10 mouse cellular contexts compared by ENCODE assay signal in the genomic region with DNA sequence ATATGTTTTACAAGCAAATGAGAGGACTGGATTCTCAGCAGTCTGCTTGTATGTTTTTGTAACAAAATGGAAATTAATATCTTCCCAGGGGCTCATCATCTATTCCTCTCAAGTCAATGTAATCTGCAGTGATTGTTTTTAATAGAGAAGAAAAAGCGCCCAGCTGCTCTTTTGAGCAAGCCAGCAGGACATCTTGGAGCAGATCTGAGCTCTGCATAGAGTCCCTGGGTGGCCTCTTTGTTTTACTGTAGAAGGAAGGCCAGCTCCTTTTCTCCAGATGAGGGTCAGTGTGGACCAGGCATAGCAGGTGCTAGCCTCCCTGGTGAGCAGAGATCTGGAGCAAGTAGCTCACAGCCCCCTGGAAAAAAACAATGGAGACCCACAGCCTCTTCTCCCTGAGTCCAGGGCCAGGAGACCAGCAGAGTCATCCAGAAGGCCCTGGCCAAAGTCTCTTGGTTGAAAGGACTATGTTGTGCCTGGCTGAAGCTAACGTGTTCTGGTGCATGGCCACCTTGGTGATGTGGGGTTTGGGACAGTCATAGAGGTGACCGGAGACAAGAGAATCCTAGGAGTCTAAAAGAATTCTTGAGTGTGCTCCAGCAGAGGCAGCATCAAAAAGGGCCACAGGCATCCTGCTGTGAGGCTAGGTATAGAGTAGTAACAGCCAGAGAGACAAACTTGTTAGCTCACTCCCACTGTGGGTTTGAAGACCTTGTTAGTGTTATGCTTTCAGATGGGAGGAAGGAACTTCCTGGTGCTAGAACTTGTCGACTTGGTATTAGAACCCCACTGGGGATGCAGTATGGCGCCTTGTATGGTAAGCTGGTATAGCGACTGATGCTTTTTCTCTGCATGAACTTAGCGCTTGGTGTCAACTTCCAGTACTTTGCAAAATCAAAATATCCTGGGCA. TPM values are rescaled to one million over a fixed set of nuclear protein-coding genes. Genes with fewer than 3 reads are reported as not detected.
DNase-seq lines count a peak whose midpoint lies in the region; ATAC-seq and TF ChIP-seq lines count a peak whose summit lies in the region.
"Had no signal": no experiment of that assay in that cellular context is flagged by ENCODE, and none has a peak within 500 bp of the region (broad histone marks: within the 10 kb centered on the region; RNA-seq: fewer than 3 reads in every experiment).

No protein-coding gene starts in this region.

- H3K9me3 ChIP-seq in heart, embryonic 15.5 days (replicated peaks), result no peaks in the 10 kb centered on the region
- no peaks in the 10 kb centered on the region for H3K9me3 ChIP-seq in embryonic facial prominence, embryonic 12.5 days
- H3K9me3 ChIP-seq in hindbrain, embryonic 14.5 days (ENCODE audit: control insufficient read depth, low read length), result no peaks in the 10 kb centered on the region
- H3K9me3 ChIP-seq in midbrain, embryonic 14.5 days (ENCODE audit: control insufficient read depth, low read length), result no peaks in the 10 kb centered on the region
- H3K9me3 ChIP-seq: limb, embryonic 15.5 days had no signal

- 0 out of 2 replicates have a peak overlapping the region, but pooled peaks have one; percentile 5 for H3K4me3 ChIP-seq in heart, embryonic 15.5 days
- no peak overlapping the region for H3K4me3 ChIP-seq in embryonic facial prominence, embryonic 12.5 days
- no peak overlapping the region for H3K4me3 ChIP-seq in hindbrain, embryonic 14.5 days (replicated peaks; ENCODE audit: low read length)
- 0 out of 2 replicates have a peak overlapping the region, but pooled peaks have one; percentile 12 for H3K4me3 ChIP-seq in midbrain, embryonic 14.5 days (replicated peaks; ENCODE audit: low read depth, low read length)
- H3K4me3 ChIP-seq in left cerebral cortex, adult 2 months, result no peak overlapping the region
- H3K4me3 ChIP-seq: limb, embryonic 15.5 days had no signal

- peak overlapping the region; percentile 38 for H3K4me2 ChIP-seq in heart, embryonic 15.5 days
- H3K4me2 ChIP-seq in embryonic facial prominence, embryonic 12.5 days (replicated peaks), result 0 out of 2 replicates have a peak overlapping the region, but pooled peaks have one; percentile 24
- peak overlapping the region; percentile 40 for H3K4me2 ChIP-seq in hindbrain, embryonic 14.5 days (replicated peaks)
- H3K4me2 ChIP-seq in midbrain, embryonic 14.5 days (ENCODE audit: low read length), result peak overlapping the region; percentile 46
- H3K4me2 ChIP-seq: limb, embryonic 15.5 days had no signal

- no peak overlapping the region for H3K9ac ChIP-seq in heart, embryonic 15.5 days
- H3K9ac ChIP-seq in embryonic facial prominence, embryonic 12.5 days, result no peak overlapping the region
- no peak overlapping the region for H3K9ac ChIP-seq in hindbrain, embryonic 14.5 days
- no peak overlapping the region for H3K9ac ChIP-seq in midbrain, embryonic 14.5 days (replicated peaks; ENCODE audit: low read length)
- H3K9ac ChIP-seq: limb, embryonic 15.5 days had no signal

- no peaks in the 10 kb centered on the region for H3K36me3 ChIP-seq in heart, embryonic 15.5 days
- no peaks in the 10 kb centered on the region for H3K36me3 ChIP-seq in embryonic facial prominence, embryonic 12.5 days
- no peaks in the 10 kb centered on the region for H3K36me3 ChIP-seq in hindbrain, embryonic 14.5 days (replicated peaks; ENCODE audit: control insufficient read depth, insufficient read depth)
- no peaks in the 10 kb centered on the region for H3K36me3 ChIP-seq in midbrain, embryonic 14.5 days (ENCODE audit: control insufficient read depth, insufficient read depth, low read length)
- H3K36me3 ChIP-seq: limb, embryonic 15.5 days had no signal

- intact Hi-C loops in left cerebral cortex, adult 2 months (cut with DNase I), result no loop called here

- no peak overlapping the region for H3K27ac ChIP-seq in heart, embryonic 15.5 days
- no peak overlapping the region for H3K27ac ChIP-seq in embryonic facial prominence, embryonic 12.5 days
- peak overlapping the region; percentile 71 for H3K27ac ChIP-seq in hindbrain, embryonic 14.5 days
- H3K27ac ChIP-seq in midbrain, embryonic 14.5 days (replicated peaks; ENCODE audit: low read depth, low read length), result peak overlapping the region; percentile 15; the same call in 1 of the 2 replicates
- no peak overlapping the region for H3K27ac ChIP-seq in left cerebral cortex, adult 2 months

- 59% methylated on average over 7 of the region's 7 CpGs for WGBS in heart, embryonic 15.5 days
- 56% methylated on average over 7 of the region's 7 CpGs for WGBS in embryonic facial prominence, embryonic 12.5 days
- 52% methylated on average over 7 of the region's 7 CpGs for WGBS in hindbrain, embryonic 14.5 days
- 40% methylated on average over 7 of the region's 7 CpGs for WGBS in midbrain, embryonic 14.5 days

- ATAC-seq in heart, embryonic 15.5 days (replicated peaks; ENCODE audit: insufficient number of reproducible peaks, insufficient read depth, low FRiP score, low read depth), result no peak
- no peak for ATAC-seq in embryonic facial prominence, embryonic 12.5 days (ENCODE audit: insufficient number of reproducible peaks, insufficient read depth, low FRiP score, low TSS enrichment)
- no peak; the same call in 1 of the 2 replicates for ATAC-seq in hindbrain, embryonic 14.5 days (ENCODE audit: low FRiP score)
- ATAC-seq in midbrain, embryonic 14.5 days (ENCODE audit: low FRiP score, low TSS enrichment), result peak; percentile 27; the same call in 1 of the 2 replicates
- ATAC-seq: CD4-positive, CD25-positive, alpha-beta regulatory T cell, adult 4 months had no signal

- no peaks in the 10 kb centered on the region for H3K4me1 ChIP-seq in heart, embryonic 15.5 days (replicated peaks)
- no peaks in the 10 kb centered on the region for H3K4me1 ChIP-seq in embryonic facial prominence, embryonic 12.5 days
- 0 out of 2 replicates have a peak, but pooled peaks cover 4% of the 10 kb centered on the region for H3K4me1 ChIP-seq in hindbrain, embryonic 14.5 days (replicated peaks; ENCODE audit: control insufficient read depth, insufficient read depth, low read length)
- no peaks in the 10 kb centered on the region; the same call in 1 of the 2 replicates for H3K4me1 ChIP-seq in midbrain, embryonic 14.5 days (ENCODE audit: control insufficient read depth, insufficient read depth, low read length)

- no peaks in the 10 kb centered on the region for H3K27me3 ChIP-seq in heart, embryonic 15.5 days
- no peaks in the 10 kb centered on the region for H3K27me3 ChIP-seq in embryonic facial prominence, embryonic 12.5 days
- H3K27me3 ChIP-seq in hindbrain, embryonic 14.5 days (ENCODE audit: control insufficient read depth, insufficient read depth, low read length), result no peaks in the 10 kb centered on the region
- no peaks in the 10 kb centered on the region for H3K27me3 ChIP-seq in midbrain, embryonic 14.5 days (ENCODE audit: control insufficient read depth, insufficient read depth, low read length)
- H3K27me3 ChIP-seq: limb, embryonic 15.5 days had no signal

- no peak for TF ChIP-seq CTCF in left cerebral cortex, adult 2 months (IDR thresholded peaks at IDR 0.05)

- no peak for DNase-seq in heart, adult 11 months
- no peak for DNase-seq in hindbrain, embryonic 14.5 days (ENCODE audit: low spot score)
- peak; percentile 5 for DNase-seq in midbrain, embryonic 14.5 days
- no peak for DNase-seq in left cerebral cortex, adult 2 months (ENCODE audit: extremely low spot score in 1 of 2, low spot score in 2 of 2)
- no peak for DNase-seq in adrenal gland, adult (ENCODE audit: inconsistent age in 2 of 2, low spot score in 1 of 2)
- no peak for DNase-seq in cerebellum, postnatal 36 days

RNA-seq across cellular contexts. Expression of a gene that starts 36.3 kb away (rescaled TPM):
- 1.2 and 1.3 TPM in 2 replicates for polyA plus RNA-seq in heart, embryonic 15.5 days (2015; fragmentation: Nextera tagmentation; extraction: Ambion mirVana)
- polyA plus RNA-seq in embryonic facial prominence, embryonic 12.5 days (2016; fragmentation: Nextera tagmentation; extraction: Ambion mirVana), result 1.6 and 2.1 TPM in 2 replicates
- 16.3 and 18.1 TPM in 2 replicates for polyA plus RNA-seq in hindbrain, embryonic 14.5 days (2014; fragmentation: Nextera tagmentation; extraction: Ambion mirVana)
- 1.8 and 1.9 TPM in 2 replicates for polyA plus RNA-seq in midbrain, embryonic 14.5 days (2014; fragmentation: Nextera tagmentation; extraction: Ambion mirVana)
- total RNA-seq in left cerebral cortex, adult 2 months (2021), result 10 to 100 TPM in 1 of 2 experiments, 1 to 10 TPM in 1; 8.6 to 10.5 TPM
- polyA plus RNA-seq: CD4-positive, CD25-positive, alpha-beta regulatory T cell, adult 4 months had no signal

RNA-seq across cellular contexts. Expression of a gene that starts 51.4 kb away (rescaled TPM):
- 21.7 and 25.3 TPM in 2 replicates for polyA plus RNA-seq in heart, embryonic 15.5 days (2015; fragmentation: Nextera tagmentation; extraction: Ambion mirVana)
- polyA plus RNA-seq in embryonic facial prominence, embryonic 12.5 days (2016; fragmentation: Nextera tagmentation; extraction: Ambion mirVana), result 56.1 and 57.7 TPM in 2 replicates
- polyA plus RNA-seq in hindbrain, embryonic 14.5 days (2014; fragmentation: Nextera tagmentation; extraction: Ambion mirVana), result 50.5 and 55.3 TPM in 2 replicates
- polyA plus RNA-seq in midbrain, embryonic 14.5 days (2014; fragmentation: Nextera tagmentation; extraction: Ambion mirVana), result 55.6 and 56.7 TPM in 2 replicates
- total RNA-seq in left cerebral cortex, adult 2 months (2021), result 10 to 100 TPM; 24.5 TPM

RNA-seq across cellular contexts. Expression of a gene that starts 51.7 kb away (rescaled TPM):
- polyA plus RNA-seq in heart, embryonic 15.5 days (2015; fragmentation: Nextera tagmentation; extraction: Ambion mirVana), result 61.6 and 73.0 TPM in 2 replicates
- polyA plus RNA-seq in embryonic facial prominence, embryonic 12.5 days (2016; fragmentation: Nextera tagmentation; extraction: Ambion mirVana), result 90.5 and 92.4 TPM in 2 replicates
- polyA plus RNA-seq in hindbrain, embryonic 14.5 days (2014; fragmentation: Nextera tagmentation; extraction: Ambion mirVana), result 96.6 and 112 TPM in 2 replicates
- 89.1 and 99.2 TPM in 2 replicates for polyA plus RNA-seq in midbrain, embryonic 14.5 days (2014; fragmentation: Nextera tagmentation; extraction: Ambion mirVana)
- 10 to 100 TPM; 43.7 to 50.3 TPM for total RNA-seq in left cerebral cortex, adult 2 months (2021)

Comparison
In these comparisons a context has a peak if more than half of its experiments do, and no peak if none do; other contexts are left out.
1. H3K27ac ChIP-seq: peak in hindbrain, embryonic 14.5 days (single experiment) and midbrain, embryonic 14.5 days (single experiment); none in heart, embryonic 15.5 days (single experiment), embryonic facial prominence, embryonic 12.5 days (single experiment) and left cerebral cortex, adult 2 months (single experiment).
2. H3K4me3 ChIP-seq: peak in heart, embryonic 15.5 days (single experiment) and midbrain, embryonic 14.5 days (single experiment); none in embryonic facial prominence, embryonic 12.5 days (single experiment), hindbrain, embryonic 14.5 days (single experiment) and left cerebral cortex, adult 2 months (single experiment).
3. Peak in every context shown above with its lines, with median percentiles within 50 percentile points of each other: H3K4me2 ChIP-seq.